Mouse (Mus musculus) forebrain, embryonic 11.5 days (tissue): ENCODE measurements at regions not wholly inside any gene's neighbourhood (a gene's known extent, or its start where the extent isn't known, plus 50 kb on each side); places are given as distances from the start of the nearest gene placed in this dataset.
A peak's percentile ranks its signal among the peaks of the same experiment; 100 is the strongest.

Source experiments
- ATAC-seq: fragments of 200-750 bp; cut with Nextera tagmentation; replicated peaks from 2 replicates; pipeline ENCODE4 v1.8.0; 2017; ENCODE audit warnings: moderate TSS enrichment; ENCODE audit not compliant: low FRiP score
- DNase-seq: peaks from one replicate; pipeline ENCODE4 v3.0.0-alpha.2; 2017; ENCODE audit warnings: low spot score
- H3K27ac ChIP-seq: fragments of 300-500 bp; sonication (generic); 2 replicates; pipeline ENCODE4 v1.5.1; 2014; ENCODE audit warnings: low read depth, low read length
- H3K27me3 ChIP-seq: fragments of 300-500 bp; sonication (generic); 2 replicates; pipeline ENCODE4 v1.6.1; 2014; ENCODE audit warnings: mild to moderate bottlenecking, low read length, mixed read lengths; ENCODE audit not compliant: control insufficient read depth, insufficient read depth
- H3K36me3 ChIP-seq: fragments of 300-500 bp; sonication (generic); 2 replicates; pipeline ENCODE4 v1.6.1; 2014; ENCODE audit warnings: mild to moderate bottlenecking, low read length, moderate library complexity, mixed read lengths; ENCODE audit not compliant: control insufficient read depth, insufficient read depth
- H3K4me1 ChIP-seq: fragments of 300-500 bp; sonication (generic); replicated peaks from 2 replicates; pipeline ENCODE4 v1.6.1; 2014; ENCODE audit warnings: low read length, mixed read lengths; ENCODE audit not compliant: control insufficient read depth, insufficient read depth
- H3K4me2 ChIP-seq: fragments of 300-500 bp; sonication (generic); 2 replicates; pipeline ENCODE4 v1.6.1; 2014; ENCODE audit warnings: low read depth, mild to moderate bottlenecking, low read length, moderate library complexity, mixed read lengths; ENCODE audit not compliant: severe bottlenecking
- H3K4me3 ChIP-seq: fragments of 300-500 bp; sonication (generic); 2 replicates; pipeline ENCODE4 v1.5.1; 2014; ENCODE audit warnings: low read depth, low read length
- H3K9ac ChIP-seq: fragments of 300-500 bp; sonication (generic); 2 replicates; pipeline ENCODE4 v1.6.1; 2014; ENCODE audit warnings: low read length
- H3K9me3 ChIP-seq: fragments of 300-500 bp; sonication (generic); 2 replicates; pipeline ENCODE4 v1.6.1; 2016; ENCODE audit warnings: low read length, mixed read lengths; ENCODE audit not compliant: control insufficient read depth
- WGBS: fragments of 180-500 bp; shearing (Covaris S2); extraction: QIAGEN DNeasy Blood & Tissue Kit; methylation state at CpG from one replicate; pipeline ENCODE4 v1.1.7; 2014; 5-methylcytosine and 5-hydroxymethylcytosine counted together

DNA sequence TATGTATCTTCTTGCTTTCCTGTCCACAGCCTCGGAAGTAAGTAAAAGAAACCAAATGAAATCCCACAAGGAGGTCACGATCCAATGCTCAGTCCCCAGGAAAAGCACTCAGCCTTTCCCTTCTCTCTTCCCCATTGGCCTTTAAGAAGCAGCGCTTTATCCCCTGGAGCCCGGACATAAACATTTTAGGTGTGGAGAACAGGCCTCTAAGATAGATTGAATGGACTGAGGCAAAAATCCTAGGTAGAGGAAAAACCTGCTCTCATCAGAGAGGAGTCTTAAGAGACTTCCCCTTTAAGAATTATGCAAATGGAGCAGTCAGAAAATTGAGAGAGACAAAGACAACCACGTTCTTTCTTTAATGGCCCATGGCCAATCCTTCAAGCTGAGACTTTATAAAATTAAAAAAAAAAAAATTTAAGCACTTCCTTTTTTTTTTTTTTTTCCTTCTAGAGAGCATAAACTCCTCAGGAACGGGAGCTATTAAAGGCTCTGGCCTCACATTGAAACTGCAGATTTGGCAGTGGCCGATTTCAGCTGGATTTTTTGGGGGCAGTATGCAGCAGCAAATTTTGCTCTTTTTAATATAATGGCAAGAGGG, 1020.5 kb downstream of the 9330182O14Rik start:
- H3K4me1 ChIP-seq = 0 out of 2 replicates have a peak, but pooled peaks cover 5% of the 10 kb centered on the region
- H3K27me3 ChIP-seq = no peaks in the 10 kb centered on the region
- H3K27ac ChIP-seq = no peak overlapping the region
- peak overlapping the region; percentile 50 for H3K4me2 ChIP-seq
- H3K36me3 ChIP-seq = no peaks in the 10 kb centered on the region
- ATAC-seq (peak; percentile 42; the same call in 1 of the 2 replicates), DNase-seq (no peak)
- H3K9me3 ChIP-seq = no peaks in the 10 kb centered on the region
- peak overlapping the region; percentile 37 for H3K9ac ChIP-seq
- H3K4me3 ChIP-seq = peak overlapping the region; percentile 16; the same call in 1 of the 2 replicates
- WGBS = 19% methylated on average over 7 of the region's 7 CpGs

- Histone ChIP-seq H3K27me3 (no peaks in the 10 kb centered on the region), H3K36me3 (no peaks in the 10 kb centered on the region), H3K4me3 (peak overlapping the region; percentile 16; the same call in 1 of the 2 replicates), H3K9ac (peak overlapping the region; percentile 37), H3K27ac (no peak overlapping the region), H3K9me3 (no peaks in the 10 kb centered on the region), H3K4me1 (0 out of 2 replicates have a peak, but pooled peaks cover 5% of the 10 kb centered on the region), H3K4me2 (peak overlapping the region; percentile 50)
- peak; percentile 54 for DNase-seq
- ATAC-seq = peak; percentile 81
- WGBS = 3% methylated on average over 16 of the region's 16 CpGs
These were observed 1021.0 kb downstream of the 9330182O14Rik start for GRCm38 (mm10) chr15:41155169-41155638.

DNA sequence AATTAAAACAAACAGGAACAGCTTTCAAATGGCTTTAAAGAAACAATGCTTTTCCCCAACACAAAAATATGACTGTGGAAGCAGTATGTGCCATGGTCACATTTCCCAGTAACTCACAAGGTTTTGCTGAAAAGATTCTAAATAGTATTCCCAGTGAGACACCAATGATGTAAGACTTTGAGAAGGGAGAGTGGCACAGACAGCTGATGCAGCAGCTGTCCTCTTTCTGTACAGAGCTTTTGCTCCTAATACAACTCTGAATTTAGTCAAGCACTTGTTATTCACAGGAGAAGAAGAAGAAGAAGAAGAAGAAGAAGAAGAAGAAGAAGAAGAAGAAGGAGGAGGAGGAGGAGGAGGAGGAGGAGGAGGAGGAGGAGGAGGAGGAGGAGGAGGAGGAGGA, 1023.6 kb downstream of the 9330182O14Rik start:
- no peak overlapping the region for H3K4me3 ChIP-seq
- H3K4me2 ChIP-seq = no peak overlapping the region
- no peaks in the 10 kb centered on the region for H3K36me3 ChIP-seq
- 0 out of 2 replicates have a peak, but pooled peaks cover 5% of the 10 kb centered on the region for H3K4me1 ChIP-seq
- no peak for DNase-seq
- H3K9me3 ChIP-seq = no peaks in the 10 kb centered on the region
- H3K27ac ChIP-seq = no peak overlapping the region
- no peaks in the 10 kb centered on the region for H3K27me3 ChIP-seq
- no peak for ATAC-seq
- H3K9ac ChIP-seq = no peak overlapping the region

GRCm38 (mm10) chr15:41162268-41162667, 1028.1 kb downstream of the 9330182O14Rik start:
- WGBS = 26% methylated on average over 8 of the region's 8 CpGs

GRCm38 (mm10) chr15:41162793-41163192, 1028.6 kb downstream of the 9330182O14Rik start:
- 7% methylated on average over 8 of the region's 8 CpGs for WGBS
- H3K4me3 ChIP-seq = no peak overlapping the region

More at GRCm38 (mm10) chr15:41162268-41162667, 1028.1 kb downstream of the 9330182O14Rik start:
- Histone ChIP-seq H3K9ac (no peak overlapping the region), H3K27me3 (no peaks in the 10 kb centered on the region), H3K27ac (no peak overlapping the region), H3K9me3 (no peaks in the 10 kb centered on the region), H3K4me1 (no peaks in the 10 kb centered on the region), H3K36me3 (no peaks in the 10 kb centered on the region), H3K4me3 (no peak overlapping the region), H3K4me2 (no peak overlapping the region)
- ATAC-seq (no peak), DNase-seq (no peak)

GRCm38 (mm10) chr15:41163643-41164358, 1029.6 kb downstream of the 9330182O14Rik start:
- 15% methylated on average over 8 of the region's 8 CpGs for WGBS
- ATAC-seq (peak; percentile 76), DNase-seq (no peak)

More at GRCm38 (mm10) chr15:41162793-41163192, 1028.6 kb downstream of the 9330182O14Rik start:
- H3K9me3 ChIP-seq = no peaks in the 10 kb centered on the region
- no peaks in the 10 kb centered on the region for H3K27me3 ChIP-seq
- no peaks in the 10 kb centered on the region for H3K4me1 ChIP-seq
- no peak overlapping the region for H3K4me2 ChIP-seq
- no peak overlapping the region for H3K9ac ChIP-seq
- DNase-seq = no peak
- ATAC-seq = peak; percentile 47; the same call in 1 of the 2 replicates
- H3K27ac ChIP-seq = no peak overlapping the region
- no peaks in the 10 kb centered on the region for H3K36me3 ChIP-seq

GRCm38 (mm10) chr15:41165534-41165933, 1031.4 kb downstream of the 9330182O14Rik start:
- no peaks in the 10 kb centered on the region for H3K27me3 ChIP-seq
- H3K27ac ChIP-seq = no peak overlapping the region
- H3K9me3 ChIP-seq = no peaks in the 10 kb centered on the region
- WGBS = 80% methylated on average over 3 of the region's 3 CpGs
- ATAC-seq = no peak
- H3K4me1 ChIP-seq = no peaks in the 10 kb centered on the region
- DNase-seq = no peak
- H3K4me3 ChIP-seq = no peak overlapping the region
- no peak overlapping the region for H3K4me2 ChIP-seq
- H3K36me3 ChIP-seq = no peaks in the 10 kb centered on the region
- H3K9ac ChIP-seq = no peak overlapping the region

More at GRCm38 (mm10) chr15:41163643-41164358, 1029.6 kb downstream of the 9330182O14Rik start:
- no peaks in the 10 kb centered on the region for H3K27me3 ChIP-seq
- H3K4me3 ChIP-seq = no peak overlapping the region; the same call in 1 of the 2 replicates
- H3K9ac ChIP-seq = no peak overlapping the region
- H3K27ac ChIP-seq = no peak overlapping the region
- H3K4me1 ChIP-seq = no peaks in the 10 kb centered on the region
- H3K36me3 ChIP-seq = no peaks in the 10 kb centered on the region
- H3K9me3 ChIP-seq = no peaks in the 10 kb centered on the region
- peak overlapping the region; percentile 41; the same call in 1 of the 2 replicates for H3K4me2 ChIP-seq

GRCm38 (mm10) chr15:41190792-41191191, 1056.6 kb downstream of the 9330182O14Rik start:
- H3K9ac ChIP-seq = no peak overlapping the region
- no peaks in the 10 kb centered on the region for H3K36me3 ChIP-seq
- no peaks in the 10 kb centered on the region for H3K4me1 ChIP-seq
- no peaks in the 10 kb centered on the region for H3K27me3 ChIP-seq
- H3K9me3 ChIP-seq = no peaks in the 10 kb centered on the region
- H3K4me2 ChIP-seq = no peak overlapping the region
- ATAC-seq (no peak), DNase-seq (no peak)
- no peak overlapping the region for H3K4me3 ChIP-seq
- H3K27ac ChIP-seq = no peak overlapping the region
- 80% methylated on average over 5 of the region's 5 CpGs for WGBS
